Mouse (Mus musculus) ES-Bruce4 (cell line): Measurements from ENCODE around the gene Edn1.

Experiments
- CTCF ChIP-seq: IDR thresholded peaks from one replicate; pipeline ENCODE4 v1.8.1; 2011; ENCODE audit warnings: low read depth, low read length
- EP300 ChIP-seq: IDR thresholded peaks from 2 replicates; pipeline ENCODE4 v1.6.1; 2011; ENCODE audit warnings: low read depth, low read length; ENCODE audit not compliant: insufficient read depth
- POLR2A ChIP-seq: IDR thresholded peaks from one replicate; pipeline ENCODE4 v1.8.1; 2011; ENCODE audit warnings: low read length; ENCODE audit not compliant: insufficient read depth

- no peak for TF ChIP-seq POLR2A
- TF ChIP-seq CTCF = no peak
- no peak for TF ChIP-seq EP300
Measured at GRCm38 (mm10) chr13:42258422-42258821, 42.9 kb upstream of the Edn1 start.
